Mouse (Mus musculus) inflammation-experienced regulatory T-cells, adult 6 months (primary cell): ENCODE measurements around the gene Espnl. TPM values are rescaled to one million over a fixed set of nuclear protein-coding genes. Genes with fewer than 3 reads are reported as not detected.
A peak's percentile ranks its signal among the peaks of the same experiment; 100 is the strongest.

Experiments
- ATAC-seq: one replicate; pipeline ENCODE4 v1.8.0; 2017
- polyA plus RNA-seq, 3 experiments: library from polyadenylated mRNA; unstranded; fragments of 100-300 nt; shearing (Covaris generic); gene quantifications; one replicate each; pipeline ENCODE4 v1.2.1; 2017

The Espnl gene
- polyA plus RNA-seq, 3 experiments from 2014 or later: not detected

GRCm38 (mm10) chr1:91324646-91325045 lies 2.8 kb downstream of the Espnl start:
- no peak for ATAC-seq

DNA sequence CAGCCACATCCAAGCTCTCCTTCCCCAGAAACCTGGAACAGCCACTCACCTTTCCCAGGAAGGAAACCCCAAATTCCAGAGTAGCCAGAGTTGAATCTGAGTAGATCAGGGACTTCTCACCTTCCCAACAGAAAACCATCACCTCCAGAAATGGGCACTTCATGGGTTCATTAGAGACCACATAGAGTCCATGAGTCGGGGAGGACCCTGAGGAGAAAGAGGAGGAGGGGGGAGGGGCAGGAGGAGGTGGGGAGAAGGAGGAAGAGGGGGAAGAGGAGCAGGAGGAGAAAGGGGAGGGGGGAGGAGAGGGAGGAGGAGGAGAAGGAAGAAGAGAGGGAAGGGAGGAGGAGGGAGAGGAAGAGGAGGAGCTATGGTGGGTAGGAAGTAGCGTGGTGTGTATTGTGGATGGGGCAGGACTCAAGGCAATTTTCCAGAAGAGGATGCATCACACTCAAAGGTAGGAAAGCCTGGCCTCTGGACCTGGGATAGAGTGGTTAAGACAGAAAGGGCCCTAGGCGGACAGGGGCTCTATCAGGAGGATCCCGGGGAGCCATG lies 3.7 kb downstream of the Espnl start:
- no peak for ATAC-seq

GRCm38 (mm10) chr1:91332102-91332501 lies 10.2 kb downstream of the Espnl start:
- ATAC-seq: no peak

GRCm38 (mm10) chr1:91333582-91333981 lies 11.7 kb downstream of the Espnl start:
- ATAC-seq: no peak

DNA sequence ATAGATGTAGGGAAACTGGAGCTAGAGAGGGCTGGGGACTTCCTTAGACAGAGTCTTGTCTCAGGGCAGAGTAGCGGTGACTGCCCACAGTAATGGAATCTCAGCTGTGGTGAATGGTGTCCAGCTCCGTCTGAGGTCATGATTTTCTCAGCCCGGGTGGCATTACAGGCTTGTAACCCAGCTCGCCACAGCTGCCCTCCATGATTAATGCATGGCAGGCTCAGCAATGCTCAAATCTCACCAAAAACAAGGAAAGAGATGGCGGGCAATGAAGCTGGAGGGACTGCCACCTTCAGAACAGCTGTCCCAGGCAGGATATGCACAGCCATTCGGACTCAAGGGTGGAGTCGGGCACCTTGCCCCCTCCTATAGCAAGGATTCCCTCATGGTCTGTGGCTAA lies 15.5 kb downstream of the Espnl start:
- ATAC-seq: no peak

DNA sequence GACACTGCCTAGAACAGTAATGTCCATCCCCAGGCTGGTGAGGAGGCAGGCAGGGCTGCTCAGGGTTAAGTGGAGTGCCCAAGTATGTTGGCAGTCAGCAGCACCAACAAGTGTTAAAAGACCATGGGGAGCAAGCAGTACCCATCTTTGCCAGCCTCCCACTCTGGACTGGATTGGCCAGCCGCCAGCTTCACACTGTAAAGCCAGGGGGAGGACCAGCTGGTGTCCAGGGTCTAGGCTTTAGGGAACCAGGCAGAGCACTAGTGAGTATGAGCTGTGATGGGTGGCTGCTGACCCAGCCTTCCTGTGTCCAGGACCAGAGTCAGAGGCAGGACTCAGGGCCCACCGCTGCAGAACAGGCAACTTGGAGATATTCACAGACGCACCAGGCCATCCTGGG lies 22.1 kb downstream of the Espnl start:
- ATAC-seq: no peak

DNA sequence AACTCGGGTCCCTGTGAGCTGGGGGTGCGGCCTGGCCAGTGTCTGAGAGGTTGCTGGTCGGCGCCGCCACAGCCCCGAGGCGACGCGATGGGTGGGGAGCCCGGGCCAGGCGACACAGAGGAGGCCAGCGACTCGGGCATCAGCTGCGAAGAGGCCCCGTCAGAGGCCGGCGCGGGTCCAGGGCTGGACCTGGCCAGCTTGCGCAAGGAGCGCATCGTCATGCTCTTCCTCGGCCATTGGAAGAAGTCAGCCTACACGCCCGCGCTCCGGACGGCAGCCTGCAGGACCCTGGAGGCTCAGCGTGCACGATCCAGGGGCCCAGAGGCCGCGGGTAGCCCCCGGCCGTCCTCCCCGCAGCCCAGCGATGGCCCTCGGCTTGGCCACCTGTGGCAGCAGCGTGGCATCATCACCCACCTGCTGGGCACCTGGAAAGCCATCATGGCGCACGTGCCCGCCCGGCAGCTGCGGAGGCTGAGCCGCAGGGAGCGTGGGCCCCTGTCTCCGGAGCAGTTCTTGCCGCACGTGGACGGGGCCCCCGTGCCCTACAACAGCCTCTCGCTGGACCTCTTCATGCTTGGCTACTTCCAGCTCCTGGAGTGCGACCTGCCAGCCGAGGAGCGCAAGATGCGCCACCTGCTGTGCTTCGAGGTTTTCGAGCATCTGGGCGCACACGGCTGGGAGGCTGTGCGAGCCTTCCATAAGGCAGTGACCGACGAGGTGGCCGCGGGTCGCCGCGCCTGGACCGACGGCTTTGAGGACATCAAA lies 23.2 kb downstream of the Espnl start:
- no peak for ATAC-seq

DNA sequence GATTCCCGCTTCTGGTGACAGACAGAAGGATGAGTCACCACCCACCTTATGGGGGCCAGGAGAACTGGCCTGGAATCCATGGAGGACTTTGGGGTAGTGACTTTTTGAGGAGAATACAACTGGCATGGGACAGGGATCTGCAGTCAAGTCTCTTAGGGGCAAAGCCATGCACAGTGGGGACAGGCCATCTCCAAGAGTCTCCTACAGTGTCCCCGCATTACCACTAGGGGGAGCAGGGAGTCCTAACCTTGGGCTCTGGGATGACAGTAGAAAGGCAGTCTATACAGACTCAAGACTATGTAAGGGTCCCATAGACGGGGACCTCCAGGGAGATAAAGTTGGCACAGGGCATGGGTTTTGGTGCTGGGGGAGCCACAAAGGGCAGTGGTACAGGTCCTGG lies 25.0 kb downstream of the Espnl start:
- ATAC-seq: peak; percentile 63

- no peak for ATAC-seq
These were observed 29.0 kb downstream of the Espnl start, which contains the start of gene Klhl30 for GRCm38 (mm10) chr1:91350841-91351240. TSS of gene Klhl30 (plus strand) at chr1:91351016.

GRCm38 (mm10) chr1:91351249-91351648 lies 29.4 kb downstream of the Espnl start:
- ATAC-seq: no peak

DNA sequence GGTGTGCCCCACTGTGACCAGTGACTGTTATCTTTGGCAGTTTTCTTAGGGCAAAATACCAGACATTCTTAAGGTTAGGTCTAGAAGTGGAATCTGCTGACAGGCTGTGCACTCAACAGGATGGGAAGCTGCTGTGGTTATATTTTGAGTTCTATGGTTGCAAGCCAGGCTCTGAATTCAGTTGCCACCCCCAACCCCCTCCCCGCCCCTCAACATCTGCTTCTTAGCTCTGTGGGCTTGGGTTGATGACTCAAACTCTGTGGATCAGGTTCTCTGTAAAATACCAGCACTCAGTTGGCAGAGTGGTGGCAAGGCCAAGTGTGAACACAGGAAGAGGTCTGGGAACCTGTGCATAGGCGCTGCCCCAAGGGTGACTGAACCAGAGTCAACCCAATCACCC lies 30.4 kb downstream of the Espnl start:
- no peak for ATAC-seq

DNA sequence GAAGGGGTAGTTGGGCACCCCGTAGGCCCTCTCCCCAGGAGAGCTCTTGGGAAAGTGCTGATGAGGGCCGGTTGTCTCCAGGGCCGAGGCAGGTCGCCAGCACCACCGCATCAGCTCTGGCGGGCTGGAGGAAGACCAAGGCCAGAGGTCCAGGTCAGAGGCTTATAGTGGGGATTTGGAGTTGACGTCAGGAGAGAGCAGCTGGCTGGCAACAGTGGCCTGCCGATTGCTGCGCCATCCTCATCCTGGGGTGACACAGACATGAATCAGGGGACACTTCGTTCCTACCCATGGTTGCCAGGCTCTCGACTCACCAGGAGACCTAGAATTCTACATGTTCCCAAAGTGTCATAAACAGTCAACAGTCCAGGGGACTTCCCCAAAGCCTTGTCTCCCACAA lies 34.2 kb downstream of the Espnl start:
- ATAC-seq: no peak

GRCm38 (mm10) chr1:91362113-91362512 lies 40.2 kb downstream of the Espnl start:
- no peak for ATAC-seq

DNA sequence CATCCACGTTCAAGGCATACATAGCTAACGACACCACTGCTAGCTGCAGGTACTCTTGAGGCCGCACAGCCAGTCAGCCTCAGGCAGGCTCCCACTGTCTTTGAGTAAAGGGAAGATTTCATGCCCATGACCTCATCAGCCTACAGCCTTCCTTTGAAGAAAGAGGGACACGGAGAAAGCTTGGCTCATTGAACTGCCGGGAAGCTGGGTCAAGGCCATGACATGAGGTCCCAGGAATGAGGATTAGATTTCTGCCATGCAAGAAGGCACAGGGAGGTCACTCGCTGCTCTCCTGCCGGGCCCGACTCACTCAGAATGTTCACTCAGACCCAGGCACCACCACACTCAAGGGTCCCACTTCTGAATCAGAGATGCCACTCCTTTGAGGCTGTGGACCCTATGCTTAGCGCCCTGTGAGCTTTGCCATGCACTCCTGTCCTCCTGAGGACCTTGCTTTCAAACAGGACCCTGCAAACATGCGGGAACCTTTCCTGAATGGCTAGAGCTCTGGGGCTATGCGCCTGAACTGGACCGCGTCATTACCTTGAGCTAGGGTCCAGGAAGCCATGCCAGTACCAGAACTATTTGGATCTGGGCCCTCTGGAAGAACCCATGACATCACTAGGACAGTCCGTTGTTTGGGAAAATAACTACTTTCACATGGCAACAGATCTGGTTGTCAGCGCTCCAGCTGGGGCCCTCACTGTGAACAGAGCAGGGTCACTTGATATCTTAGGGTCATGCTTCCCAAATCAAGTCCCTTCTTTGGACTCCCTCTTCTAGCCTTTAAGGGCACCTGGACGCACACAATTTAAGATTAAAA lies 43.2 kb downstream of the Espnl start:
- no peak for ATAC-seq

- peak; percentile 7 for ATAC-seq
These were observed 43.9 kb downstream of the Espnl start for GRCm38 (mm10) chr1:91365816-91366214.

GRCm38 (mm10) chr1:91366215-91367108 lies 44.6 kb downstream of the Espnl start, which contains the start of gene Erfe:
TSS of gene Erfe (plus strand) at chr1:91366430.
- peak; percentile 80 for ATAC-seq

- no peak for ATAC-seq
These were observed 45.4 kb downstream of the Espnl start for GRCm38 (mm10) chr1:91367295-91367694.

GRCm38 (mm10) chr1:91369408-91369807 lies 47.5 kb downstream of the Espnl start:
- ATAC-seq: no peak

GRCm38 (mm10) chr1:91370055-91370454 lies 48.2 kb downstream of the Espnl start:
- no peak for ATAC-seq

- no peak for ATAC-seq
These were observed 51.5 kb downstream of the Espnl start for GRCm38 (mm10) chr1:91373414-91373835.

DNA sequence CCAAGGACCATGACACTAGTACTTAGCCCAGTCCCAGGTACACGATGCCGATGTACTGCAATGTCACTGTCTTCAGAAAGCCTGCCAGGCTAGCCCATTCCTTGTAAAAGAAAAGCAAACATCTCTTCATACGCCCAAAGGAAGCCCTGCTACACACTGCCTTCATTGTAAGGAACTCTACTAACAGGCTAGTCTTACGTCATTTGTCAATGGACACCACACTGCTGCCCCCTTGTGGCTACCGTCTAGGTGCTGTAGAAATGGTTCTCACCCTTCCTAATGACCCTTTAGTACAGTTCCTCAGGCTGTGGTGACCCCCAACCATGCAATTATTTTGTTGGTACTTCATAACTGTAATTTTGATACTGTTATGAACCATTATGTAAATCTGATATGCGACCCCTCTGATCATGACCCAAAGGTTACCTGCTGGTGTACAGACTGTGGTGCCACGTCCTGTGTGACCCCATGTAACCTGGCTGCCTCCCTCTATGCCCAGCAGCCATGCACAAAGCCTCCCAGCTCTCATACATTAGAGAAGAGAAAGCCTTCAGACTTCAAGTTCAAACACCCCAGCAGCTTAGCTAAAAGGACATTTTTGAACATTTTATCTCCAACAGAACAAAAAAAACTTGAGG lies 58.7 kb downstream of the Espnl start:
- ATAC-seq: peak; percentile 86

DNA sequence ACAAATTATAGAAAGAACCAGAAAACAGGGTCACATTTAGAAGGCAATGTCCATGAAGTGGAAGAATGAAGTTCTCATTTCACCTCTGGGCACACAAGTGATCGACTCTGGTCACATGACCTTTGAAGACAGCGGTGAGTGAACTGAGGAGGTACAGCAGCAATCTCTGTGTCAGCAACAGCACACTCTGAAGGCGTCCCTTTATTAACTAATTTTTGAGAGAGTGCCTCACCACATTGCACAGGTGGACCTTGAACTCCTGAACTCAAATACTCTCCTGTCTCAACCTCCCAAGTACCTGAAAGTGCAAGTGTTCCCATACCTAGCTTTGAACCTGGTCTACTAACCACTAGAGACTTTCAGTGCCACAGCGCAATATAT lies 59.2 kb downstream of the Espnl start:
- no peak for ATAC-seq
